Mouse (Mus musculus): ENCODE data around the gene Tmem79.

GRCm38 (mm10) chr3:88359584-88359983 lies 23.6 kb upstream of the Tmem79 start:
- no peak for TF ChIP-seq CTCF (IDR thresholded peaks at IDR 0.05; ENCODE audit: insufficient read depth, low read length)
- no peak for TF ChIP-seq POLR2A (IDR thresholded peaks at IDR 0.05; ENCODE audit: borderline replicate concordance, extremely low read depth, low read depth, low read length)
